Mouse (Mus musculus): ENCODE measurements around the gene Sac3d1. TPM values are rescaled to one million over a fixed set of nuclear protein-coding genes. Genes with fewer than 3 reads are reported as not detected.
"Not testable (repeated sequence)": the region's sequence is repeated elsewhere in the genome, so short reads cannot be mapped to it uniquely, and the experiment has no call there.

Sac3d1 gene
- 10 to 100 TPM; 10.2 to 13.9 TPM for total RNA-seq (2021)

- DNase-seq, result peak; percentile 93
These were observed at the start of gene Sac3d1 for GRCm38 (mm10) chr19:6117986-6118676. TSS of gene Sac3d1 (minus strand) at chr19:6118650.

DNA sequence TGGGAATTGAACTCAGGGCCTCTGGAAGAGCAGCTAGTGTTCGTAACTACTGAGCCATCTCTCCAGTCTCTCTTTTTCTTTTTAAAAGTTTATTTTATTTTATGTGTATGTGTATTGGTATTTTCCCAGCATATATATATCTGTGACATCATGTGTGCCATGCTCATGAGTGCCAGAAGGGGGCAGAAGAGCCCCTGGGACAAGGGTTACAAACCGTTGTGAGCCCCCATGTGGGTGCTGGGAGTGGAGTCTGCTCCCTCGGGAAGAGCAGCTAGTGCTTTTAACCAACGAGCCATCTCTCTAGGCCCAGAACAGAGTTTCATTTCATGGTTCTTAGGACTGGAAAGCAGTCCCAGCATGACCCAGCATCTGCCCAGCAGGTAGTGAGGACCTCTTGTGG, 48.3 kb upstream of the Sac3d1 start:
- no peak for DNase-seq
- intact Hi-C loops (cut with DNase I), result no loop called here

More at GRCm38 (mm10) chr19:6117986-6118676, at the start of gene Sac3d1:
- intact Hi-C loops (cut with DNase I), result loop anchor here (2.0 kb wide), 1 partner anchor 33 kb away; the partner anchor contains the start of genes Cdca5 and Zfpl1

DNA sequence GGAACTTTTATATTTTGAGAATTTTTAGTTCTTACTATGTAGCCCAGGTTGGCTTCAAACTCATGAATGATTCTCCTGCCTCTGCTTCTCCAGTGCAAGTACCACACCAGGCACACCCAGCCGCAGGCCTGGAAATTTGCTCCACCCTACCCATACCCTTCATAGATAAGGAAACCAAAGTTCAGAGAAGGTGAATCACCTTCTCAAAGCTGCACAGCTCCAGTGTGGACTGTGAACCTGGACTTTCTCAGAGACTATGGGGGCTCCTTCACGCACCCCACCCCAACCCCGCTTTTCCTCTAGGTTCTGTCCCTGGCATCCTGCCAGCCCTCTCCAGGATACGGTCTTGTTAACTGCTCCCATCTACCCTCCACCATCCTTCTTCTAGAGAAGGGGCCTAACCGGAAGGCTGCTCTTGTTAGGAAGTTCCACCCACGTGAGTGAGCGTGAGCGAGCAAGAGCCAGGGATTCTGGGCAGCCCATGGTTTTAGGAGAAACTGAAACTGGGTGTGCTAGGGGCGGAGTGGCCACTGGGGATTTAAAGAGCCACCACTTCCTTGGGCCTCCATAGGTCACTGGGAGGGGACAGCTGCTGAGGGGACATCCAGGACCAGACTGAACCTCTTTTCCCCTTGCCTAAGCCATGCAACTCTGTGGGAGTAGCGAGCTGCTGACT, 45.6 kb upstream of the Sac3d1 start:
- intact Hi-C loops (cut with DNase I), result no loop called here
- DNase-seq, result peak; percentile 35 to 50

DNA sequence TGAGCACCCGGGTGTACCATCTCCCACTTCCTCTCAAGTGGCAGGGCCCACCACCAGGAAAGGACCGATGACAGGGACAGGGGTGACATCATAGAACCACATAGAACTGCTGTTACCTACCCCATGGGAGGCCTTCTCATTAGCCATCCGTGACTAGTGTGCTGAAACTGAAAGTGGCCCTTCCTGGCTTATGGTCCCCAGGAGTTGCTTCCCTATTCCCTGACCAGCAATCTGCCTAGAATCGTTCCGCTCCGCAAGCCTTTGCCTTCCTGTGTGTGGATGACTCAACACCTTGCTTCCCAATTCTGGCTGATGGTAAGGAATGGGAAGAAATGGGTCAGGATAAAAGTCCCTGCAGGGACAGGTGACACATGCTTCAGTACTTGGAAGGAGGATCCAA, 38.8 kb upstream of the Sac3d1 start:
- intact Hi-C loops (cut with DNase I), result no loop called here

DNA sequence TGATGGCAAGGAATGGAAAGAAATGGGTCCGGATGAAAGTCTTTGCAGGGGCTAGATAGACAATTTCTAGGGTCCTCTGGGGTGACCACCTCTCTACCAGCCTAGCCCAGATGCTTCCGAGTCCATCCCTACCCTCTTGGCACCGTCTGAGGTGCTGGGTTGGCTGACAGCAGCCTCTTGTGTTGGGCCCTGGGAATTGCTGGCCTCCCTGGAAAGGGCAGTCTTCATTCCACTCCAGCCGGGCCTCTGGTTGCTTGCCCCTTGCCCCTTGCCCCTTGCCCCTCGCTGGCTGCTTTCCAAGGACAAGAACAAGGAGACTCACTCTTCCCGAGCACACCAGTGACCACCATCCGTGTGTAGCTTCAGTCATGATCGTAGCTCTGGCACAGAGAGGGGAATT, 37.9 kb upstream of the Sac3d1 start:
- intact Hi-C loops (cut with DNase I), result no loop called here
- DNase-seq, result no peak

More for the DNA sequence above, 38.8 kb upstream of the Sac3d1 start:
- no peak for DNase-seq

- intact Hi-C loops (cut with DNase I), result no loop called here
- DNase-seq, result no peak
These were observed 36.7 kb upstream of the Sac3d1 start for GRCm38 (mm10) chr19:6155174-6155573.

- intact Hi-C loops (cut with DNase I), result loop anchor here (5.0 kb wide), 1 partner anchor 187 kb away; the partner anchor contains the start of gene Men1
These were observed 26.4 kb upstream of the Sac3d1 start for GRCm38 (mm10) chr19:6144842-6145241.

DNA sequence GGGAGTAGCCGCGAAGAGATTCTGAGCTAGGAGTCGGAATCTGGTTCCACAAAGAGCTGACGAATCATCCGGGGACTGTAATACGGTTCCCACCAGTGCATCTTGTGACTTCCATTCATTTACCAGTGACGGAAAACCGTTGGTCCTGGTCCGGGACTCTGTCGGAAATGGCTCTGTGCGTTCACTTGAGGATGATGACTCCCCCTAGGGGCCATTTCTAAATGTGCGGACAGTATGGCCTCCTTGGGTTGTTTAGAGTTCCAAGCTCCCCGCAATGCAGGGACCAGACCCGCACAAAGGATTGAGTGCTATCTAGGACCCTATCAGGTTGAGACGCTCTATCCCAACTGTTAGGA, 22.9 kb upstream of the Sac3d1 start, which contains the start of gene Arl2:
Arl2 (minus strand) TSS at position 155 of the 356 bp plus-strand sequence.
- intact Hi-C loops (cut with DNase I), result loop anchor here (1.0 to 5.0 kb wide), 2 partner anchors 94 to 191 kb away; partner anchors contain the start of genes Men1 and Ppp2r5b
- peak; percentile 85 to 86 for DNase-seq

More at GRCm38 (mm10) chr19:6144842-6145241, 26.4 kb upstream of the Sac3d1 start:
- DNase-seq, result no peak

GRCm38 (mm10) chr19:6140678-6141393, 22.4 kb upstream of the Sac3d1 start, which contains the start of gene Batf2:
TSS of gene Batf2 (plus strand) at chr19:6140983.
- intact Hi-C loops (cut with DNase I), result loop anchor here (1.0 to 5.0 kb wide), 2 partner anchors 94 to 191 kb away; partner anchors contain the start of genes Men1 and Ppp2r5b
- peak; percentile 94 to 95 for DNase-seq

- no peak for DNase-seq
- intact Hi-C loops (cut with DNase I), result loop anchor here (5.0 kb wide), 1 partner anchor 192 kb away; the partner anchor contains the start of gene Men1
These were observed 21.9 kb upstream of the Sac3d1 start for GRCm38 (mm10) chr19:6140374-6140677.

DNA sequence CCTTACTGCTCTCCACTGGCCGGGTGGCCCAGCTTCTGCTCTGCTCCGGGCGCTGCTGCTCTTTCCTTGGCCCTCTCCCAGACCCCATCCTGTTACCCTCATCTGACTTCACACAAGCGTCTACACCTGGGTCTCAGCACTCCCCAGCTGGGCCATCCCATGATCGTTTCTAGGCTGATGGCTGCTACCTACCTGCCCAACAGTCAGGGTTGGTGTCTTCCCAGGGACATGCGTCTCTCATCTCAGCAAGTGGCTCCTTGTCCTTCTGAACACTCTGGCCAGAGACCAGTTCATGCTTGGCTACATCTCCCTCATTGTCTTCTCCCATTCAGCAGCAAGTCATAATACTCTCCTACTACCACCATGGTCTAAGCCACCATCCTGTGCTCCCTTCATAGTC, 21.3 kb upstream of the Sac3d1 start:
- DNase-seq, result no peak
- intact Hi-C loops (cut with DNase I), result loop anchor here (5.0 kb wide), 1 partner anchor 193 kb away; the partner anchor contains the start of gene Men1

DNA sequence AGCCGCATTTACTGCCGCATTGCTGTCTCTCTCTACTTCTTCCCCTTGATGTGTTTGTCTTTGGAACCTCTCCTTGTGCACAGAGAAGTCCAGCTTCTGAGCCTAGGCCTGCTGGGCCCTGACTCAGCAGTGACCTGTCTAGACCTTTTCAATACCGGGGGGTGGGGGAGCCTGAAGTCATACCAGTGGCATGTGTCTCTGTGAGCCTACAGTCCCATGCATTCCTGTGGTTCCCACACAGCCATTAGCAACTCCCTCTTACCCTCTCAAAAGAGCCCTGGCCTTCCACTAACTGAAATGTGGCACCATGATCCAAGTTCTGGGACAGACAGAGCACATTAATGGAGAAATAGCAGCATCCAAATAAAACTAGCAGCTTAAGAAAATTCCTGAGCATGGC, 17.9 kb upstream of the Sac3d1 start:
- no peak for DNase-seq
- intact Hi-C loops (cut with DNase I), result no loop called here

DNA sequence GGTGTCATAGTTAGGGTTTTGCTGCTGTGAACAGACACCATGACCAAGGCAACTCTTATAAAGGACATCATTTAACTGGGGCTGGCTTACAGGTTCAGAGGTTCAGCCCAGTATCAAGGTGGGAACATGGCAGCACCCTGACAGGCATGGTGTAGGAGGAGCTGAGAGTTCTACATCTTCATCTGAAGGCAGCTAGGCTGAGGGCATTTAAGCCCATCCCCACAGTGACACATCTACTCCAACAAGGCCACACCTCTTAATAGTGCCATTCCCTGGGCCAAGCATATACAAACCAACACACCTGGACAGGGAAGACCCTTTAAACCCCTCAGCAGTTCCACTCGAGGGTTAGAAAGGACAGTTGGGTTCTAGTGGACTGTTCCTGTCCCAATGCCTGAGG, 14.7 kb upstream of the Sac3d1 start:
- DNase-seq; intact Hi-C loops (cut with DNase I): not testable (repeated sequence)

DNA sequence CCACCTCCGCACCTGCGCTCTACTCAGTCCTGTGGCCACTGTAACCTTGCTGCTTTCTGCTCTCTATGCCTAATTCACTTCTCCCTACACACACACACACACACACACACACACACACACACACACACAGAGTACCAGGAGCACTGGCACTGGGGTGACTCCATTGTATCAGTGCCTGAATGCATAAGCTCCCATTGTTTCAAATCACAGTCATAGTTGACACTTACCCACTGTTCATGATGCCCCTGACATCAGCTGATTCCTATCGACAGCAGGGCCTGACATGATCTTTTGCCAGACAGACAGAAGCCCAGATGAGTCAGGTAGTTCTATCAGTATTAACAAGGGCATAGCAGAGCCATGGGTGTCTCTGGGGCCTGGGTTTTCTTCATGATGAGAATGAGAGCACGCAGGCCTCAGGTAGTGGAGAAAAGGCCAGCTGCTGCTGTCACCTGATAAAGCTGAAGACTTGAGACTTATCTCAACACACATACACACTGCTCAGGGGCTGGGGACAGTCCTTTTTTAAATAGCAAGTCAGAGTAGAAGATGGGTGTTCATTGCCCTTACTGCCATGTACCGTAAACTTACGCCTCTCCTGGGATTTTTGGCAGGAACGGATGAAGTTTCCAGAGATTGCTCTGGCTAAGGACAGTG, 13.8 kb upstream of the Sac3d1 start:
- intact Hi-C loops (cut with DNase I), result no loop called here
- DNase-seq, result no peak

- DNase-seq; intact Hi-C loops (cut with DNase I): not testable (repeated sequence)
These were observed 12.1 kb upstream of the Sac3d1 start for GRCm38 (mm10) chr19:6130414-6131128.

GRCm38 (mm10) chr19:6127760-6128341, 9.4 kb upstream of the Sac3d1 start, which contains the start of gene Snx15:
TSS of gene Snx15 (minus strand) at chr19:6128304.
- DNase-seq, result peak; percentile 96
- intact Hi-C loops (cut with DNase I), result loop anchor here (2.0 to 5.0 kb wide), 2 partner anchors 81 to 163 kb away; partner anchors contain the start of genes Pola2 and Syvn1

DNA sequence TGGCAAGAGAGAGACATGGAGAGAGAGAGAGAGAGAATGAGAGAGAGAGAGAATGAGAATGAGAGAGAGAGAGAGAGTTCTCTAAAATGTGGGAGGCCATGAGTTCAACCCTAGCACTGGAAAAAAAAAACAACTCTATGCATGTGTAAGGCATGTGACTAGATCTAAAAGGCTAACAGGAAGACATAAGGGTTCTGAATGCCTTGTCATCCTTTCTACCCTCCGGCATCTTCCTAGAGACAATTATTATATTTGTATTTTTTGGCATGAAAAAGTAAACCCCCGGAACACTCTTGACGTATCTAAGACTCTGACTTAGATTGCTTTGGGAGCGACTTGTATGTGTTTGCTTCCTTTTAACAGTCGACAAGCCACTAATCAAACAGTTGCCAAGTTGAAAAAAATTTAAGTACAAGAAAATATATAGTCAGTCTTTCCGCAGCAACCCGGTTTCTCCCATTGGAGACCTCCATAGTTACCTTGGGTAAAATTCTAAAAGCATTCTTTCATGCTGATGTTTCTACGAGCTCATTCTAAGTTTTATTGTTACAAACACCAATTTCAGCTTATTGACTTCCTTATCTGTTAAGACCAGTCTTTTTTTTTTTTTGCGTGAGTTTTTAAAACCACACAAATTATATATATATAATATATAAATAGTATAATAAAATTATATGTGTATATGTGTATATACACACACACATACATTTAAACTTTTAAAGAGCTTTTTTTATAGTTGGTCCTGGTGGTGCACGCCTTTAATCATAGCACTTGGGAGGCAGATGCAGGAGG, 8.5 kb upstream of the Sac3d1 start:
- intact Hi-C loops (cut with DNase I), result loop anchor here (2.0 to 5.0 kb wide), 2 partner anchors 80 to 162 kb away; partner anchors contain the start of genes Pola2 and Syvn1
- no peak for DNase-seq

GRCm38 (mm10) chr19:6126289-6126688, 7.8 kb upstream of the Sac3d1 start:
- intact Hi-C loops (cut with DNase I), result loop anchor here (2.0 to 5.0 kb wide), 2 partner anchors 79 to 161 kb away; partner anchors contain the start of genes Pola2 and Syvn1
- peak; percentile 46 to 77 for DNase-seq

Measured in heart, postnatal 10 days (tissue).